Mouse (Mus musculus) 3134 (cell line): ENCODE data around the gene Pak4.
"Not testable (repeated sequence)": the region's sequence is repeated elsewhere in the genome, so short reads cannot be mapped to it uniquely, and the experiment has no call there.

ENCODE experiments used
- DNase-seq: peaks from one replicate; pipeline ENCODE4 v3.0.0-alpha.2; 2011; ENCODE audit warnings: low spot score; ENCODE audit not compliant: insufficient read length; ENCODE audit errors: extremely low read depth

Pak4 gene

GRCm38 (mm10) chr7:28565407-28565806, 32.6 kb downstream of the Pak4 start:
- no peak for DNase-seq

- no peak for DNase-seq
Measured at GRCm38 (mm10) chr7:28562951-28563350, 35.0 kb downstream of the Pak4 start.

- no peak for DNase-seq
Measured at GRCm38 (mm10) chr7:28562371-28562770, 35.6 kb downstream of the Pak4 start.

- no peak for DNase-seq
Measured at GRCm38 (mm10) chr7:28561967-28562366, 36.0 kb downstream of the Pak4 start.

- DNase-seq: no peak
Measured at GRCm38 (mm10) chr7:28560856-28561255, 37.1 kb downstream of the Pak4 start.

- peak; percentile 37 for DNase-seq
Measured at GRCm38 (mm10) chr7:28558486-28558885, 39.5 kb downstream of the Pak4 start.

- no peak for DNase-seq
Measured at GRCm38 (mm10) chr7:28557708-28558107, 40.3 kb downstream of the Pak4 start.

GRCm38 (mm10) chr7:28557069-28557468, 40.9 kb downstream of the Pak4 start:
- DNase-seq: no peak

GRCm38 (mm10) chr7:28555939-28556535, 41.9 kb downstream of the Pak4 start:
- DNase-seq: no peak

GRCm38 (mm10) chr7:28553076-28553475, 44.9 kb downstream of the Pak4 start:
- no peak for DNase-seq

- no peak for DNase-seq
Measured at GRCm38 (mm10) chr7:28547628-28548027, 50.4 kb downstream of the Pak4 start.

- no peak for DNase-seq
Measured at GRCm38 (mm10) chr7:28547154-28547553, 50.8 kb downstream of the Pak4 start, which contains the start of gene Nccrp1. Gene Nccrp1, minus strand, starts transcription at chr7:28547254.

- no peak for DNase-seq
Measured at GRCm38 (mm10) chr7:28546649-28547048, 51.3 kb downstream of the Pak4 start.

- DNase-seq: no peak
Measured at GRCm38 (mm10) chr7:28545891-28546210, 52.1 kb downstream of the Pak4 start.

- DNase-seq: no peak
Measured at GRCm38 (mm10) chr7:28545048-28545890, 52.7 kb downstream of the Pak4 start.

GRCm38 (mm10) chr7:28544051-28544601, 53.9 kb downstream of the Pak4 start:
- no peak for DNase-seq

GRCm38 (mm10) chr7:28540526-28540925, 57.5 kb downstream of the Pak4 start, which contains the start of gene Sycn:
Gene Sycn, plus strand, starts transcription at chr7:28540885.
- no peak for DNase-seq

- DNase-seq: not testable (repeated sequence)
Measured at GRCm38 (mm10) chr7:28538886-28539285, 59.1 kb downstream of the Pak4 start.

- no peak for DNase-seq
Measured at GRCm38 (mm10) chr7:28532005-28532404, 66.0 kb downstream of the Pak4 start.

GRCm38 (mm10) chr7:28527922-28528719, 69.9 kb downstream of the Pak4 start:
- DNase-seq: peak; percentile 57

- not testable (repeated sequence) for DNase-seq
Measured at GRCm38 (mm10) chr7:28522536-28522935, 75.4 kb downstream of the Pak4 start, which contains the start of gene Ifnl3. Gene Ifnl3, plus strand, starts transcription at chr7:28522836.
